Mouse (Mus musculus) embryonic facial prominence, embryonic 14.5 days (tissue): ENCODE data around the gene Cttnbp2. TPM values are rescaled to one million over a fixed set of nuclear protein-coding genes. Genes with fewer than 3 reads are reported as not detected.

ENCODE experiments used
- ATAC-seq: fragments of 200-750 bp; cut with Nextera tagmentation; 2 replicates; pipeline ENCODE4 v1.8.0; 2017; ENCODE audit warnings: low read depth, moderate number of reproducible peaks, moderate TSS enrichment
- DNase-seq: peaks from one replicate; pipeline ENCODE4 v3.0.0-alpha.2; 2015; ENCODE audit warnings: low spot score
- H3K27ac ChIP-seq: fragments of 300-500 bp; sonication (generic); replicated peaks from 2 replicates; pipeline ENCODE4 v1.5.1; 2014; ENCODE audit warnings: low read depth, mild to moderate bottlenecking, low read length, moderate library complexity
- H3K27me3 ChIP-seq: fragments of 300-500 bp; sonication (generic); replicated peaks from 2 replicates; pipeline ENCODE4 v1.6.1; 2014; ENCODE audit warnings: low read length; ENCODE audit not compliant: control insufficient read depth, insufficient read depth
- H3K36me3 ChIP-seq: fragments of 300-500 bp; sonication (generic); 2 replicates; pipeline ENCODE4 v1.6.1; 2014; ENCODE audit warnings: low read length, mixed read lengths; ENCODE audit not compliant: control insufficient read depth, insufficient read depth
- H3K4me1 ChIP-seq: fragments of 300-500 bp; sonication (generic); 2 replicates; pipeline ENCODE4 v1.6.1; 2014; ENCODE audit warnings: antibody characterized with exemption, low read length; ENCODE audit not compliant: control insufficient read depth, insufficient read depth
- H3K4me2 ChIP-seq: fragments of 300-500 bp; sonication (generic); 2 replicates; pipeline ENCODE4 v1.6.1; 2014; ENCODE audit warnings: low read depth, mild to moderate bottlenecking, low read length, moderate library complexity, mixed read lengths
- H3K4me3 ChIP-seq: fragments of 300-500 bp; sonication (generic); 2 replicates; pipeline ENCODE4 v1.5.1; 2014; ENCODE audit warnings: low read depth, mild to moderate bottlenecking, low read length
- H3K9ac ChIP-seq: fragments of 300-500 bp; sonication (generic); 2 replicates; pipeline ENCODE4 v1.6.1; 2014; ENCODE audit warnings: low read depth, mild to moderate bottlenecking, low read length, moderate library complexity, mixed read lengths
- H3K9me3 ChIP-seq: fragments of 300-500 bp; sonication (generic); 2 replicates; pipeline ENCODE4 v1.6.1; 2016; ENCODE audit warnings: low read length; ENCODE audit not compliant: control insufficient read depth
- WGBS: fragments of 180-500 bp; shearing (Covaris S2); extraction: QIAGEN DNeasy Blood & Tissue Kit; methylation state at CpG from one replicate; pipeline ENCODE4 v1.1.7; 2014; 5-methylcytosine and 5-hydroxymethylcytosine counted together
- polyA plus RNA-seq: library from polyadenylated mRNA; unstranded; fragments of >200 nt; fragmentation: Nextera tagmentation; extraction: Ambion mirVana; gene quantifications from 2 replicates; pipeline ENCODE4 v1.2.1, GENCODE M21; 2014

Cttnbp2 gene
- polyA plus RNA-seq, result 14.4 and 19.4 TPM in 2 replicates

DNA sequence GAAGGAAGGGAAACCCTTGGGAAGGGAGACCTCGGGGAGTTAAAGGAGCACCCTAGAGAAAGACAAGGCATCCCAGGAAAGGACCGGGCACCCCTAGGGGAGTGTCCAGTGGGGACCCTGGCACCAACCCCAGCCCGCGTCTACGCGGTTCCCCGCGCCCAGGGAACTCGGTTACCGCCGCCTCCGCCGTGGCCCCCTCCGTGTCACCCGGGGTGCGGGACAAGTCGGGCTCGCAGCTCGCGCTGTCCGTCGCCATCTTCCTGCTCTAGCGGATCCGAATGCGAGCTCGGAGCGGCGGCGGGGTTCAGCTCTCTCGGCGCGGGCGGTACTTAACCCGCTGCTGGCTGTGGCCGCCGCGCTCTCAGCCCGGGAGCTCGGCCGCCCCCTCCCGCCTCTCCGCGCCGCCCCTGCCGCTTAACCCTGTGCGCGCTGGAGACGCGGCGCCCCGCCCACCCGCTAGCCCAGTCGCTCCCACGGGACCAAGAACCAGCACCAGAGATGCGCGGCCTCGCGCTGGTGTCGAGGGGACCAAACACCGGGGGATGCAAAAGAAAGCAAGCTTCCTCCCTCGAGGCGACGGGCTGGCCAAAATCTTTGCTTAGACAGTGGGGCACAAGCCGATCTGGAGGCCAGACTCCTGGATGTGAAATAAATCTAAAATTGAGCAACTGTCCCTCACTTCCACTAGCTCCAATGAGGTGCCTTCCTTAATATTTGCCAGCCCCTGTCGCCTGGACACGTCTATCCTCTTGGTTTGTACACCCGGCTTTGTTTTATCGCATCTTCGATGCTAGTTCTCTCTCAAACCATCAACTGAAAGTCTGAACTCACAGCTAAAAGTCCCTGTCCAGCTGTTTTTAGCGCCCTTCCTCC lies at the start of gene Cttnbp2:
Gene Cttnbp2, minus strand, starts transcription at position 364 of the 873 bp plus-strand sequence.
- H3K9ac ChIP-seq, result peak within 1 kb of the TSS; percentile 87

DNA sequence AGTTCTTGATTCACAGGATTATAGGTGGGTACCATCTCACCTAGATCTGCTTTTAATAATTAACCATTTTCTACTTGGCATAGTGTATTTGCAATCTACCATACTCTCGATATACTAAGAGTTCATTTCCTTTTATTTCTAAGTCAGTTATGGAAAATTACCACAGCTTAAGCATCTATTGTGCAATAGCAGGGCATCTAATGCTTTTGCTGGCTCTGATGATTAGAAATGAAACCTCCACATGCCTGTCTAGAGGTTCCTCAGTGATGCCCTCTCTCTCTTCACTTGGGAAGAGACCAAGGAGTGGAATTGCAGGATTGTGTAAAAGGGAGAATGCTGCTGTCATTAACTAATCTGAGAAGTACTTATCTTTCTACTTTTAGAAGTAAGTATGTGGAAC lies 44.4 kb upstream of the Cttnbp2 start:
- no peak overlapping the region for H3K9ac ChIP-seq
- no peaks in the 10 kb centered on the region for H3K9me3 ChIP-seq
- H3K36me3 ChIP-seq, result no peaks in the 10 kb centered on the region
- H3K27me3 ChIP-seq, result no peaks in the 10 kb centered on the region
- ATAC-seq, result no peak
- 91% methylated on average over 1 of the region's 1 CpGs for WGBS
- H3K4me2 ChIP-seq, result no peak overlapping the region
- H3K4me1 ChIP-seq, result no peaks in the 10 kb centered on the region
- H3K27ac ChIP-seq, result no peak overlapping the region
- DNase-seq, result no peak
- no peak overlapping the region for H3K4me3 ChIP-seq

More for the DNA sequence above, at the start of gene Cttnbp2:
- Histone ChIP-seq H3K27ac (peak within 1 kb of the TSS; percentile 65), H3K4me1 (peaks cover 6% of the 10 kb centered on the region; the same call in 1 of the 2 replicates), H3K4me2 (peak within 1 kb of the TSS; percentile 87), H3K27me3 (peaks cover 11% of the 10 kb centered on the region), H3K4me3 (peak within 1 kb of the TSS; percentile 78), H3K36me3 (no peaks in the 10 kb centered on the region), H3K9me3 (peaks cover 8% of the 10 kb centered on the region; the same call in 1 of the 2 replicates)
- DNase-seq, result peak; percentile 90
- WGBS, result under 1% methylated on average over 32 of the region's 70 CpGs
- ATAC-seq, result peak; percentile 96

GRCm38 (mm10) chr6:18547516-18548465 lies 33.1 kb upstream of the Cttnbp2 start:
- ATAC-seq (no peak), DNase-seq (no peak)
- no peak overlapping the region for H3K27ac ChIP-seq
- 53% methylated on average over 24 of the region's 24 CpGs for WGBS
- H3K4me2 ChIP-seq, result peak overlapping the region; percentile 36
- peaks cover 4% of the 10 kb centered on the region; the same call in 1 of the 2 replicates for H3K4me1 ChIP-seq
- H3K4me3 ChIP-seq, result no peak overlapping the region
- no peaks in the 10 kb centered on the region for H3K36me3 ChIP-seq
- H3K9me3 ChIP-seq, result no peaks in the 10 kb centered on the region
- 0 out of 2 replicates have a peak overlapping the region, but pooled peaks have one; percentile 6 for H3K9ac ChIP-seq
- H3K27me3 ChIP-seq, result no peaks in the 10 kb centered on the region

GRCm38 (mm10) chr6:18543878-18544277 lies 29.2 kb upstream of the Cttnbp2 start:
- 69% methylated on average over 2 of the region's 2 CpGs for WGBS

GRCm38 (mm10) chr6:18540396-18540795 lies 25.8 kb upstream of the Cttnbp2 start:
- Histone ChIP-seq H3K27ac (no peak overlapping the region), H3K9me3 (no peaks in the 10 kb centered on the region), H3K4me3 (no peak overlapping the region), H3K36me3 (no peaks in the 10 kb centered on the region), H3K9ac (no peak overlapping the region), H3K27me3 (no peaks in the 10 kb centered on the region), H3K4me2 (no peak overlapping the region), H3K4me1 (no peaks in the 10 kb centered on the region)
- DNase-seq (peak; percentile 27), ATAC-seq (no peak)
- WGBS, result 52% methylated on average over 4 of the region's 4 CpGs

More at GRCm38 (mm10) chr6:18543878-18544277, 29.2 kb upstream of the Cttnbp2 start:
- Histone ChIP-seq H3K9me3 (no peaks in the 10 kb centered on the region), H3K27ac (no peak overlapping the region), H3K36me3 (no peaks in the 10 kb centered on the region), H3K9ac (no peak overlapping the region), H3K4me3 (no peak overlapping the region), H3K27me3 (no peaks in the 10 kb centered on the region), H3K4me2 (no peak overlapping the region), H3K4me1 (peaks cover 4% of the 10 kb centered on the region; the same call in 1 of the 2 replicates)
- no peak for ATAC-seq
- no peak for DNase-seq

- Histone ChIP-seq H3K4me3 (no peak overlapping the region), H3K4me2 (no peak overlapping the region), H3K27ac (no peak overlapping the region), H3K4me1 (no peaks in the 10 kb centered on the region), H3K9me3 (no peaks in the 10 kb centered on the region), H3K27me3 (no peaks in the 10 kb centered on the region), H3K9ac (no peak overlapping the region), H3K36me3 (no peaks in the 10 kb centered on the region)
- DNase-seq (no peak), ATAC-seq (no peak)
- 90% methylated on average over 3 of the region's 3 CpGs for WGBS
These were observed 15.8 kb upstream of the Cttnbp2 start for GRCm38 (mm10) chr6:18530394-18530793.

DNA sequence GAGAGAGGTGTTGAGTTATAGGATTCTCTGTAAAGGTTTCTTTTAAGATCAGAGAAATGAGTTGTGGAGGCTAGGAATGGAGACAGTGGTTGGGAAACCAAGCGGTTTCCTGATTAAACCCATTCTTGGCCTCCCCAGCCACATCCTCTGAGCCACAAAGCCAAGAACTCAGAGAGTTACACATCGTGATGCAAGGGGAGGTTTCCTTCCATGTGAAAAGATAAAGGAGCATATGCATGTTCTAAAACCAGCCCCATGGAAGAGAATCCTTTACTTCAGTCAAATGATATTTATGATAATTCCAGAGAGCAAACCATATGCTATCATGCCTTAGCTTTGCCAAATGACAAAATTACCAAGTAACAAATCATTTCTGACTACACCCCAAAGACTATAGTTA lies 3.0 kb upstream of the Cttnbp2 start:
- peak; percentile 27 for DNase-seq
- Histone ChIP-seq H3K9ac (no peak overlapping the region), H3K4me1 (peaks cover 6% of the 10 kb centered on the region; the same call in 1 of the 2 replicates), H3K4me3 (no peak overlapping the region), H3K36me3 (no peaks in the 10 kb centered on the region), H3K27me3 (peaks cover 11% of the 10 kb centered on the region), H3K27ac (no peak overlapping the region), H3K4me2 (no peak overlapping the region), H3K9me3 (peaks cover 8% of the 10 kb centered on the region; the same call in 1 of the 2 replicates)
- WGBS, result 57% methylated on average over 2 of the region's 2 CpGs
- no peak for ATAC-seq
